Mouse (Mus musculus): ENCODE measurements at regions not wholly inside any gene's neighbourhood (a gene's known extent, or its start where the extent isn't known, plus 50 kb on each side); places are given as distances from the start of the nearest gene placed in this dataset.

- POLR2A ChIA-PET: interaction anchor here in 3 of 4 experiments (1.6 to 2.5 kb wide), 5 partner anchors 12 to 30 kb away, joined by 3 to 21 read pairs (median 12); no protein-coding TSS in a partner anchor
These were observed 77.1 kb upstream of the Gm14444 start for GRCm38 (mm10) chr2:174933013-174933353.

DNA sequence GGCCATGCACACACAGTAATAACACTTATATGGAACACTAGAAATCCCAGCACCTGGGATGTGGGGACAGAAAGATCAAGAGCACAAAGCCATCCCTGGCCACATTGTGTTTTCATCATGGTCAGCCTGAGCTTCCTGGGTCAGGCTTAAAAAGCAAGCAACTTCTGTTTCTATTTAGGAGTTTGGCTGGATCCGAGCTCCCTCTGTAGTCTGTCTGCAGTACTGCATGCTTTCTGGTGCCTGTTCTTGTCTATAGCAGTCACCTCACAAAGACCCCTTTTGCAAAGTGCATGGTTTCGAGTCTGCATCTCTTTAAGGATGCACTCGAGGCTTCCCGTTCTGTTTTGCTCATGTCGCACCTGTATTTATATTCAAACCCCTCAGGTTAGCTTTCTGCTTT, 73.4 kb upstream of the Gm14444 start:
- CTCF ChIA-PET: interaction anchor here (0.5 to 1.7 kb wide), 22 partner anchors 8 to 1383 kb away, joined by 3 to 6 read pairs (median 3); partner anchors contain the start of gene Gnas (in 1 of the 4)
- POLR2A ChIA-PET: interaction anchor here in 2 of 4 experiments (0.9 to 1.7 kb wide), 2 partner anchors 18 to 19 kb away, joined by 6 read pairs; no protein-coding TSS in a partner anchor

More at GRCm38 (mm10) chr2:174933013-174933353, 77.1 kb upstream of the Gm14444 start:
- CTCF ChIA-PET: interaction anchor here (0.6 to 5.1 kb wide), 50 partner anchors 8 to 1868 kb away, joined by 3 to 52 read pairs (median 4); partner anchors contain the start of gene Gm14443 (in 1 of the 4)

GRCm38 (mm10) chr2:174937930-174938329, 72.1 kb upstream of the Gm14444 start:
- CTCF ChIA-PET: interaction anchor here in 3 of 4 experiments (0.8 to 1.7 kb wide), 4 partner anchors 8 to 626 kb away, joined by 3 to 4 read pairs (median 4); no protein-coding TSS in a partner anchor
- POLR2A ChIA-PET: no interaction called here

DNA sequence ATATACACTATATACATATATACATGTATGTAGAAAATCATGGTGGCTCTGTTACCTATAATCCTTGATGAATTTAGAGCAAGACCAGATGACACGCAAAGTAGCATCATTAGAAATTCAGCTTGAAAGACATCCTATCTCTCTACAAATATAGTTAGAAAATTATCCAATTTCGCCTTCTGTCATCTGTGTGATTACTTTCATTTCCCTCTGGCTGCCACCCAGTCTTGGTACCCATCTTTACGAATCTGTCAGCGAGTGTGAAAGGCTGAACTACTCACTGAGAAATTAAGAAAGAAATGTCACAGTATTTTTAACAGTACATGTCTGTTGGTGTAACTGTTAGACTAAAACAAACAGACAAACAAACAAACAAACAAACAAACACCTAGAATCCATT, 67.8 kb upstream of the Gm14444 start:
- POLR2A ChIA-PET: no interaction called here

GRCm38 (mm10) chr2:174948106-174948505, 61.9 kb upstream of the Gm14444 start:
- CTCF ChIA-PET: interaction anchor here in 2 of 4 experiments (0.9 to 2.0 kb wide), 3 partner anchors 11 to 16 kb away, joined by 3 to 12 read pairs (median 11); no protein-coding TSS in a partner anchor
- POLR2A ChIA-PET: interaction anchor here in 1 of 4 experiments (1.2 kb wide), 1 partner anchor 9 kb away, joined by 3 read pairs; no protein-coding TSS in a partner anchor

More for the DNA sequence above, 67.8 kb upstream of the Gm14444 start:
- CTCF ChIA-PET: interaction anchor here in 1 of 4 experiments (1.3 kb wide), 1 partner anchor 9 kb away, joined by 4 read pairs; no protein-coding TSS in a partner anchor
